Mouse (Mus musculus): ENCODE measurements around the gene Nup50.
"Not testable (repeated sequence)": the region's sequence is repeated elsewhere in the genome, so short reads cannot be mapped to it uniquely, and the experiment has no call there.

The Nup50 gene

DNA sequence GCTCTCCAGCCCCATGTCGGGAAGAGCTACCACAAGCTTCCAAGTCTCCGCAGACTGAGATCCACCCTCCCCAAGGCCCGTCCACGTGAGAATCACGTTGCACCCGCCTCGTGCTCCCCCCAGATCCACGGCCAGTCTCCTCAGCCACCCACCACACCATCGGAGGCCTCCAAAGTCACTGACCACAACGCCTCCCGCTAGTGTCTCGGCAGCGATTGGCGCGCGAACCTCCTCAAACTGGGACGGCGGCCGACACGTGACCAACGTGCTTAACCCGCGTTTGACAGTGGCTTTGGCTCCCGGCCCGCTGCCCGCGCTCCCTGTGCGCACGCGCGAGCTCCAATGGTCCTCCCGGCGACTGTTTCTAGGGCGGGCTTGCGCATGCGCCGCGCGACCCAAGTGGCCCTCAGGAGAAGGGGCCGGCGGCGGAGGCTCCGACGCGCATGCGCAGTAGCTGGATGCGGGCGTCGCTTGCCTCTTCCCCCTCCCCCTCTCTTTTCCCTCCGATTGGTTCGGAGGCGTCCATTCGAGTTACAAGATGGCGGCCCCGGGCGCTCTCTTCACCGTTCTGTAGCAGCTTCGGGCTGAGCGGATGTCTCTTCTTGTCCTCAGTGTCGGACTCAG, at the start of gene Nup50:
Nup50 (plus strand) TSS at position 528 of the 624 bp plus-strand sequence.
- in situ Hi-C loops (cut with MboI, MseI) = loop anchor here (5.0 to 10.0 kb wide), 3 partner anchors 64 to 1132 kb away; partner anchors contain the start of genes 5031439G07Rik (in 1 of the 2), Gramd4 (in 1 of the 2) and Phf21b (in 1 of the 2)

DNA sequence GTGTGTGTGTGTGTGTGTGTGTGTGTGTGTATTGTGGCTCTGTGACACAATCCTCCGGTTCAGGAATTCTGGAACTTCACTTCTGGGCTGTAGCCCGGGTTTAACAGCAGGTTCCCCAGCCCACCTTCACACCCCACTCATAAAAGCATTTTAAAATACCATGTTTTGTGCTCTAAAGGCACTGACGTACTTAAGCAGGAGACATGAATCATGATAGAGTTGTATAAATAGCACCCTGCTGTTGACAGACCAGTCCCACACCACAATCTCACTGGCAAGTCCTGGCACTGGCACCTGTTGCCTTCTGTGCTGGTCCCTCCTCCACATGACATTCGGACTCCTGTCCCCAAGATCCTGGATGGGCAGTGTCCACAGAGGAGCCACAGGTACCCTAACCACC, 49.3 kb upstream of the Nup50 start:
- in situ Hi-C loops (cut with MboI, MseI) = no loop called here

DNA sequence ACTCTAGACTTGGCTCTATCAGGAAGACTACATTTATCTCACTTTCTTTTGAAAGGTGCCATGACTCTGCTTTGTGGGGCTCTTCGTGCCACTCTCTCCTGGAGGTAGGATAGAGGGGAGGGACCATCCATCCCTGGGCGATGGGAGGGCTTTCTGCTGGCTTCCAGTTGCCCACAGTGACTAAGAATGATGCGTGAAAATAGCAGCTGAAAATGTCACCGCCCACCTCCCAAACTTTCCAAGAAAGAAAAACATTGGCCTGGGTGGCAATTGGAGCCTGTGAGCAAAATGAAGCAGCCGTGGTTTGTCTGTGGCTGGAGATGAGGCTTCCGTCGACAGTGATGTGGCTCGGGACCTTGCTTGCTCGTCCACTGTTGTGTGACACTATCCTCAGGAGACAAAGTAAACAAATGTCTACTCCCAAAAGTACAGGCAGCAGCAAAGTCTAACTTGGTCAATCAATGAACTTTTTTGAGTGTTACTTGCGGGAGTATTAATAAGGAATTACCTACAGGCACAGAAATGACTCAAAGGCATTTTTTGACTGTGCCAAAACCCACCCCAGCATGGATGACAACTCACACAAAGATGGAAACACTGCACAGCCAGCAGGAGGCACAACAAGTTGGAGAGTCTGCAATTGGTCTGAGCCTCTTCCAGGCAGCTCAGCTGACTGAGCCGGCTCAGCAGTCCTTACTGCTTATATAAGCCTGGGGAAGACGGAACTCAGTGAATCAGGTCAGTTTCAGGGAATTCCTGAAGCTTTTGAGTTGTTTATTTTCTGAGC, 46.0 kb upstream of the Nup50 start:
- in situ Hi-C loops (cut with MboI, MseI) = no loop called here

DNA sequence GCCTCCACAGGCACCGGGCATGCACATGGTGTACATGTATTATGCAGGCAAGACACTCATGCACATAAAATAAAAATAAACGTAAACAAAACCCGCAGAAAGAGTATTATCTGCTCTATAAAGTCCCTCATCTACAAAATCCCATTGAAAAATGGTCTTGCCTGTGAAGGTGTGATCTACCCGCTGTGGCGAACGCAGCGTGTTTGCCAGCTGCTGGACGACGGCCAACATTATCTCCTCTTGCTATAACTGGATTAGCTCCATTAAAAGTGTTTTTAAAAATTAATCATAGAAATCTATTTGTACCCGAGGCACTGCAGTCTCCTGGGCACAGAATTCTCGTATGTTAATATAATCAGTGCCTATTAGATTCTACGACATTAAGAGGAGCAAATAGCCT, 35.1 kb upstream of the Nup50 start:
- in situ Hi-C loops (cut with MboI, MseI) = no loop called here

DNA sequence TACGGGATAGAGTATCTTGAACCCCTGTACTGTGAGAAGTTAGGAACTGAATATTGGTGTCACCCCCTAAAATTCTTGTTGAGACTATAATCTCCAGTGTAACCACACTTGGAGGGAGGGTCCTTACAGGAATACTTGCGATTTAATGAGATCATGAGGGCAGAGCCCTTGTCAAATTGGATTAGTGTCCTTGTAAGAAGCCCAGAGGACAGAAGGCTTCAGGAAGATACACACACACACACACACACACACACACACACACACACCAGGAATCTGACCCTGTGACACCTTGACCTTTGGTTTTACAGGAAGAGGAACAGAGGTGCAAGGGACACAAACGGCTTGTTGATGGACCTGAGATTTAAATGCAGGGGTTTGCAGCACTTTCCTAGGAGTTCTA, 32.0 kb upstream of the Nup50 start:
- in situ Hi-C loops (cut with MboI, MseI) = no loop called here

DNA sequence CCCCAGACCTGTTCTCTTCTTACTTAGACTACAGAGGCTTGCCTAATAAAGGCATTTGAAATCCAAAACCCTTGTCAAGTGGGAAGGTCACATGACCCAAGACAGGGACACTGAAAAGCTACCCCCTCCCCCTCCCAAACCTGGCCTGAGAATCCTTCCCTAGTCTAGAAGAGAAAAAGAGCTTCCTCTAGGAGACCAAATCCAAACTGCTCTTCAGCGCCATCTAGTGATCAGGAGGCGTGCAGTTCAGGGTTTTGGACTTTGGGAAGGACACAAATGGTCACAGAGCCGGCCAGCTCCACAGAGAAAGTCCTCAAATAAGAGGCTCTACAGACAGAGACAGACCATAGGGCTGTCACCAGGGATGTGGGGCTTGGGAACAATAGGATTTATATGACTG, 31.6 kb upstream of the Nup50 start:
- in situ Hi-C loops (cut with MboI, MseI) = no loop called here

DNA sequence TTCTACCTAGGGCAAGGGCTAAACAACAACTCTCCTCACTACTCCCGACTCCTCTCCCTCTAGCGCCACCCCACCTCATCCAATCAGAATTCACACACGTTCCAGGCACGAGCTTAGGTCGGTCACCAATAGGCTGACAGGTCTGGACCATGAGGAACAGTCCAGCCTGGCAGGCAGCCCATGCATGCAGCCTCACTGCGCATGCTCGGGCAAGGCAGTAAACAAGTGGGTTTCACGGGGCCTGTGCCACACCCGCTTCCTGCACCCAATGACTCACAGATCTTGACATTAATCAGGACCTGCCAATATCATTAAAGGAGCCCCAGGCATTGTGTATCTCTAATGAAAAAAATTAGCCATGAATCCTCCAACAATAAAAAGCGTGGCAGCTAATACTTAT, 27.0 kb upstream of the Nup50 start:
- in situ Hi-C loops (cut with MboI, MseI) = not testable (repeated sequence)

DNA sequence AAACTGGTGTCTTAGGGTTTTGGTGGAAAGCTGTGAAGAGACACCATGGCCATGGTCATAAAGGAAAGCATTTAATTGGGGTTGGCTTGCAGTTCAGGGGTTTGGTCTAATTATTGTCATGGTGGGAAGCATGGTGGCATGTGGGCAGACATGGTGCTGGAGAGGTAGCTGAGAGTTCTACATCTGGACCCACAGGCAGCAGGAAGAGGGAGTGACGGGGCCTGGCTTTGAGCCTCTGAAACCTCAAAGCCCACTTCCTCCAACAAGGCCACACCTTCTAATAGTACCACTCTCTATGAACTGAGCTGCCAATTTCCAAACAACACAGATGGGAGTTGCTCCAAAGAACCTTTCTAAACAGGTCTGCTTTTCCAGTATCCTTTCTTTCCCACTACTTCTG, 26.5 kb upstream of the Nup50 start:
- in situ Hi-C loops (cut with MboI, MseI) = no loop called here

DNA sequence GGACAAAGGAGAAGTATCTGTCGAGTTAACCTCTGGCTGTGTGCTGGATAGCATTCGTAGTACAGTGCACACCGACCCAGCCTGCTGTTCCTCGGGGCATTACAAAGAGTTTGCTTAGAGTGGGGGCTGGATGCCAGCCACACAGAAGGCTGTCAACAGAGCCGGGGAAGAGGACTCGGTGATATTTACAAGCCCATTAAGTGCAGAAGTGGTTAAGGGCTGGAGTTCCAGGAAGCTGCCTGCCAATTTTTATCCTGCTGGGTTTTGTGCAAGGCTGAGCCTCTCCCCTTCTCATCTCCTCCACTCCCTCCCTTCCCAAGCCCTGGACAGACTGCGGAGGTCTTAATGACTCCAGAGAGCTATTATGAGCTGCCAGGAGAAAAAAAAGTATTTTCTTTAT, 25.1 kb upstream of the Nup50 start:
- in situ Hi-C loops (cut with MboI, MseI) = no loop called here

DNA sequence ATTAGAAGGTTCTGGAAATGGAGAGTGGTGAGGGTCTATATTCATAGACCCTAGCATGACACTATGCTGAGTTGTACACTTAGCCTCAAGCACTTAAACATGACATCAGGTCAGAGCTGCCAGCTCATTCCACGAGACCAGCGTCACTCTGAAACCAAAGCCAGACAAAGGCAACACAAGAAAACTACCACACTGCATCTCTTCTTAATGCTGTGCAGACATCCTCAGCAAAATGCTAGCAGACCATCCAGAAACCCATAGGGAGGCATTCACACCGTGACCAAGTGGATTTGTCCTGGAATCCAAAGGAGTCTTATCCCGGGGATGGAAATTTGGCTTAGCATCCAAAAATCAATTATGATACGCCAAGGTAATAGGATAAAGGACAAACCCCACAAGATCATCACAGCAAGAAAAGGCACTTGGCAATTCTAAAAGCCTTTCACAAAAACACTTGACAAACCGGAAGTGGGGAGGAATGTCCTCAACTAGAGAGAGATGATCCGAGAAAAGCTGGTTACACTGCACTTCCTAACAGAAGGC, 19.3 kb upstream of the Nup50 start:
- in situ Hi-C loops (cut with MboI, MseI) = no loop called here

DNA sequence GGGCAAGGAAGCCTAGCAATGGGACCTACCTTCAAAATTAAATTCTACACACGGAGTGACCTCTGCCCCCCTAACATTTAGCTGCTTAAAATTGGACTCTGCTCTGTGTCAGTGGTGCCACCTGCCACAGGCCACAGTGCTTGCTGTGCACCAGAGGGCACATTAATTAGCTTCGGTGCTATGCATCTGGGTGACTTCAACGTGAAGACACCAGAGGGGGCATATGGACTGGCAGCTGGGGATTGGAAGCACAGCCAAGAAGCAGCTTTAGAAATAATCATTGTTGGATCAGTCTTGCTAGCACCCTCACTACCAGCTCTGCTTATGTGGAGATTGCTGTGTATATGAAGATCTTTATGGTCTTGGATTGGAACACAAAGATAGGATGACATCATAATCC, 10.0 kb upstream of the Nup50 start:
- in situ Hi-C loops (cut with MboI, MseI) = no loop called here

DNA sequence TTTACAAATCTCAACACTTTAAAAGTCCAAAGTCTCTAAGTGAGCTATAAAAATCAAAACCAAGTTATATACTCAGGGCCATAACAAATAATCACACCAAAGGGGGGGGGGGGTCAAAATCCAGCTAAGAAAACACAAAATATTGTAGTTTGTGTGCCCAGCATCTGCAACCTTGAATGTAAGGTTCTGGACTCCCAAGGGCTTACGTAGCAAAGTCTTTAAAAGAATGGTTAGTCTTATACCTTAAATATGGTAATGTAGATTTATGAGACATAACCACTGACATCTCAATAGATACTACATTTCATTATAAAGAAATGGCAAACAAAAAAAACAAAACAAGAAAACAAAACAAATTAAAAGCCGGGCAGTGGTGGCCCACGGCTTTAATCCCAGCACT, 3.3 kb upstream of the Nup50 start, which contains the start of gene Gm29666:
Gm29666 (minus strand) TSS at position 101 of the 400 bp plus-strand sequence.
- in situ Hi-C loops (cut with MboI, MseI) = loop anchor here (5.0 to 10.0 kb wide), 3 partner anchors 65 to 1135 kb away; partner anchors contain the start of genes 5031439G07Rik (in 1 of the 2), Gramd4 (in 1 of the 2) and Phf21b (in 1 of the 2)

DNA sequence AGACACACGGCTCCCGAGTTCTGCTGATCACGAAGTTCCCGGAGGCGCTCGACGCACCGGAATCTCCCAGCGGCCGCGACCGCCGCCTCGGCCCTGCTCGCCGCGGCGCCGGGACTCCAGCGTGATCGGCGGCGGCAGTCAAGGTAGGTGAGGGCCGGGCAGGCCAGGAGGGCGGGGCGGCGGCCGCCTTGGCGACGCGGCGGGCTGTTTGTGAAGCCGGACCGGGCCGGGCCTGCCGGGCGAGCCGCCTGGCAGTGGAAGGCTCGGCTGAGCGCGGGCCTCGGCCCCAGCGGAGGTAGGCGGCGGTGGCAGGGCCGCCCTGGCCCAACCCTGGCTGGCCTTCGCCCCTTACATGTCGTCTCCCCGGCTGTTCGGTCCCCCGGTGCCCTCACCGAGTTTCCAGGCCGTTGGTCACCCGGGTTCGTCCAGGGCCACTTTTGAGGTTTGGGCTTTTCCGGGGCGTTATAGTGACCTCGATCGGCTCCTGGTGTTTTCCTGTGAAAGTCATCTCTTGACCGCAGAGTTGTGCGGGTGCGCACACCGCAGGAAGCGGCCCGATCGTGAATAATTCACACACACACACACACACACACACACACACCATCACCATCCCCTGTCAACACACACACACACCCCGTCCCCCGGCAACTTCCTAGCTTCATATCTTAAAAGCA, 434 bp downstream of the Nup50 start:
- in situ Hi-C loops (cut with MboI, MseI) = loop anchor here (5.0 to 10.0 kb wide), 3 partner anchors 64 to 1131 kb away; partner anchors contain the start of genes 5031439G07Rik (in 1 of the 2), Gramd4 (in 1 of the 2) and Phf21b (in 1 of the 2)

DNA sequence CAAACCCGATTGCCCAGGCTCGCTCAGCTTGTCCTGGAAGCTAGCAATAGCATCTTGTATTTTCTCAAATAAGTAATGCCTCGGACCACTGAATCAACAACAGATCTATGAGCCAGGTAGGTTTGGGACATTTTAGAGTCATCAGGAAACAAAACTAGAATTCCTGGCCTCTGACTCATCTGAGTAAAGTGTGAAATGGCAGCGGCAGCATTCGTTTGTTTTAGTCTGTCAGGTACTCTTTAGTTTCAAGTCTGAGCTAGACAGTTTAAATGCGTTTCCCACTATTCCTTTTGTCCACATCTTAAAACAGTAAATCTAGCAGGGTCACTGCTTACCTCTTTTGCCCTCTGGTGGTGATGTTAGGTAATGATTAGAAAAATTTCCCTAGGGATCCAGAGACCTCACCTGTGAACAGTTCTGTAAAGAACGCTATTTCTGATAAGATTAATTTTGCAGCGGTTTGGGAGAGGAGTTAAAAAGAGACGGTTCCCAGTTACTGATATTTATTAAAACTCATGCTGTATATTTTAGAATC, 1.6 kb downstream of the Nup50 start:
- in situ Hi-C loops (cut with MboI, MseI) = loop anchor here (5.0 to 10.0 kb wide), 3 partner anchors 62 to 1130 kb away; partner anchors contain the start of genes 5031439G07Rik (in 1 of the 2), Gramd4 (in 1 of the 2) and Phf21b (in 1 of the 2)

DNA sequence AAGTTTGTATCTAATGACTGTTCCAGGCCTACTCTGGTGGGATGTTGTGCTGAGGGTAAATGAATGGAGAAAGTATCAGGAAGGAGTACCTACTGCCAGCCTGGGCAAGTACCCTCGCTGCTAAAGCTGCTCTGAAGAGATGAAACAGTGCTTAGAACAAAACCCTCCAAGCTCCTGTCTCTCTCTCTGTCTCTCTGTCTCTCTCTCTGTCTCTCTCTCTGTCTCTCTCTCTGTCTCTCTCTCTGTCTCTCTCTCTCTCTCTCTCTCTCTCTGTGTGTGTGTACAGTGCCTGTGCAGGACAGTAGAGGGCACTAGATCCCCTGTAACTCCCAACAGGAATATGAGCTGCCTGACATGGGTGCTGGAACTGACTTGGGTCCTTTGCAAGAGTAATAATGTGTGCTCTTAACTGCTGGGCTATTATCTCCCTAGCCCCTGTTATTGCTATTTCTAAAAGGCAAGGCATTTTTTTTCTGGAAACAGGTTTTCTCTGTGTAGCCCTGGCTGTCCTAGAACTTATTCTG, 2.3 kb downstream of the Nup50 start:
- in situ Hi-C loops (cut with MboI, MseI) = loop anchor here (10.0 kb wide), 2 partner anchors 71 to 1129 kb away; partner anchors contain the start of genes Gramd4 (in 1 of the 2) and Phf21b (in 1 of the 2)

DNA sequence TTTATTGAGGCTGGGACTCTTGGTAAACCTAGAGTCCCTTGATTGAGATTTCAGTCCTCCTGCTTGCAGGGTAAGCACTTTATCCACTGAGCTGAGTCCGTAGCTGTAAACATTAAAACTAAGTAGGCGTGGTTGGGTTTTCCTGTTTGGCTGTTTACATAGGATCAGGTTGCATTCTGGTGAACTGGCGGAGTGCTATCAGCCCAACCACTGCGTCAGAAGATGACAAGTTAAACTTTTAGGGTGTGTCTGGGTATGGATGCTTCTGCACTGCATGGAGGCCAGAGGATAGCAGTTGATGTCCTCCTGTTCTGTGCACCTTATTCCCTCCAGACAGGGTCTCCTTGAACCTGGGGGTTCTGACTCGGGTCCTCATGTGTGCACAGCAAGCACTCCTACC, 9.1 kb downstream of the Nup50 start:
- in situ Hi-C loops (cut with MboI, MseI) = no loop called here

DNA sequence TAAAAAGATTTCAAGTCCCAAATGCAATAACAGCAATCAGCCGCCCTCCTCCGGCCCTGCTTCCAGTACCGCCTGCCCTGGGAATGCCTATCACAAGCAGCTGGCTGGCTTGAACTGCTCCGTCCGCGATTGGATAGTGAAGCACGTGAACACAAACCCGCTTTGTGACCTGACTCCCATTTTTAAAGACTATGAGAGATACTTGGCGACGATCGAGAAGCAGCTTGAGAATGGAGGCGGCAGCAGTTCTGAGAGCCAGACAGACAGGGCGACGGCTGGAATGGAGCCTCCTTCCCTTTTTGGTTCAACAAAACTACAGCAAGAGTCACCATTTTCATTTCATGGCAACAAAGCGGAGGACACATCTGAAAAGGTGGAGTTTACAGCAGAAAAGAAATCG, 11.7 kb downstream of the Nup50 start:
- in situ Hi-C loops (cut with MboI, MseI) = no loop called here

DNA sequence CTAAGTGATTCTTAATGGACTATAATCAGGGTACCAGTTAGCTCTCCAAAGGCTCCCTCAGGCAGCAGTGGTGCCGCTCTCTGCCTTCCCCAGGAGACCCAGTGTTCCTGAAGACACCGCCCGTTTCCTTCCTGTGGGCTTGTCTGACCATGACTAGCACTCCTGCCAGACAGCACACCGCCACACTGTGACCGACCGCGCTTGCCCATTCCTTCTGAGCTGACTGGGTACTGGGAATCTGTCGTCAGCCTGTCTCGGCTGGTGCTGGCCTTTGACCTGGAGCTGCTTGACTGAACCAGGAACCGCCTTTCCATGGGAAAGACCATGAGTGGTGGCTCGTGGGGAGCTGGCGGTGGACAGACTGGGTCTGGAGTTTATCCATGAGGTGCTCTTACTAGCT, 16.9 kb downstream of the Nup50 start:
- in situ Hi-C loops (cut with MboI, MseI) = no loop called here

DNA sequence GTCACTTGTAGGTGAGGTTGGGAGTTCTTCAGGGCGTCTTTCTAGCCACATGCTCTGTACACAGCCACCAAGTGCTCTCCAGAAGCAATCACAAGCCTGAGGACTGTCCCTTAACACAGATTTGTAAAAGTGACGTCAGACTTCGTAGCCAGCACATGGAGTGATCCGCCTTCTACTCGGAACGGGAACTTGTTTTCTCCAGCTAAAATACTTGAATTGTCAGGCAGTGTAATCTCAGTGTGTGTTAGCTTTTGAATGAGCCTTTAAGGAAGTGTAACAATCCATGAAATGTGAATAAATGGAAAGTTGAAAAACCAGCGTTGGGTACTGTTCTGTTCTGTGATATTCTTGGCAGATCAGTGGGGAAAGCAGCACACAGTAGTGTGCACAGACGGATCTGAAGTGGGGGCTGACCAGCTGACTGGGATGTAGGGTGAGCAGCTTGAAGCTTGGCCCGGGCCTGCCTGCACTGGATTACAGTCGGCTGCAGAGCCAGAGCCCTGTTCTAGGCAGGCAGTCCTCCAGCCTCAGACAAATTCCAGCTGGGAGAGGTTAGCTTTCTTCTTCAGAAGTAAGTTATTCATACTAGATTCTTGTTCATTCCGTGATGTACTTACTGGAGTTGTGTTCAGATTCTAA, 19.6 kb downstream of the Nup50 start:
- in situ Hi-C loops (cut with MboI, MseI) = no loop called here

DNA sequence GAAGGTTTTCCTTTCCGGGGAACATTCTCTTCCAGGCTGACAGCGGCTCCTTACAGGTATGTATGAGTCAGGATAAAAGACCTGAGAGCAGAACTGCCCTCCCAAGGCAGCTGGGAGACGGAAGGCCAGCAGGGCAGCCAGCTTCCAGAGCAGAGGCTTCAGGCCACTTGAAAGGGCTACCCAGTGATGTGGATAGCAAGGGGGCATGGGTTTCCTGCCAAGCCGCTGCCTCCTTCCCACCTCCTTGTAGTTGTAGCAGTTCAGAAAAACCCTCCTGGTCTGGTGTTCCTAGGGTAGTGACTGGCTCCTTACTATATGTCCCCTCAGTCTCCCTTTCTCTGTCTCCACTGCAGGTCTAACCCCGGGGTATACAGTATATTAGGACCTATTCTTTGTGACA, 21.1 kb downstream of the Nup50 start:
- in situ Hi-C loops (cut with MboI, MseI) = no loop called here

DNA sequence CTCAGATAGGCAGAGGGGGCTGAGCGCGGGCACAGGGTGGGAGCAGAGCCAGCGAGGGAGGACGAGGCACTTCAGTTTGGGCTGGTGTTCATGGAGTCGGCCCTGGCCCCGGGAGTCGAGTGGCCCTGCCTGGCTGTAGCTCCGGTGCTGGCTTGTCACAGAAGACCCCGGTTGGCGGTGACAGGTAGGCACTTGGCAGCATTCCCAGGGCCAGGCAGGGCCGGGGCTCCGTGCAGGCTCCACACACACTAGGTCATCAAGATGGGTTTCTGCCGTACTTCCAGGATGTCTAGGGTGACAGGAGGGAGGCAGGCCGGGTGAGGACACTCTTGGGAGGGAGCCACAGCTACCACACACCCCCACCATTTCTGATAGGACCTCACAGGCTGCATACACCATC, 25.8 kb downstream of the Nup50 start:
- in situ Hi-C loops (cut with MboI, MseI) = no loop called here
